Mouse (Mus musculus): ENCODE data around the gene Arfrp1.

Gene Arfrp1

GRCm38 (mm10) chr2:181375787-181376186, 10.6 kb upstream of the Arfrp1 start:
- DNase-seq: no peak

- DNase-seq: no peak
Observed at GRCm38 (mm10) chr2:181370001-181370400, 4.8 kb upstream of the Arfrp1 start.

- peak; percentile 57 for DNase-seq
Observed at GRCm38 (mm10) chr2:181365655-181366075, 461 bp upstream of the Arfrp1 start.

- DNase-seq: no peak
Observed at GRCm38 (mm10) chr2:181364487-181364859, 731 bp downstream of the Arfrp1 start.

- no peak for DNase-seq
Observed at GRCm38 (mm10) chr2:181363946-181364345, 1.3 kb downstream of the Arfrp1 start.

GRCm38 (mm10) chr2:181356780-181357179, 8.4 kb downstream of the Arfrp1 start:
- no peak for DNase-seq

- no peak for DNase-seq
Observed at GRCm38 (mm10) chr2:181342766-181343165, 22.4 kb downstream of the Arfrp1 start.

GRCm38 (mm10) chr2:181340426-181340825, 24.8 kb downstream of the Arfrp1 start:
- no peak for DNase-seq

- peak; percentile 83 for DNase-seq
Observed at GRCm38 (mm10) chr2:181334023-181334422, 31.2 kb downstream of the Arfrp1 start.

- DNase-seq: no peak
Observed at GRCm38 (mm10) chr2:181332542-181332941, 32.7 kb downstream of the Arfrp1 start.

GRCm38 (mm10) chr2:181326098-181326497, 39.1 kb downstream of the Arfrp1 start:
- no peak for DNase-seq

GRCm38 (mm10) chr2:181322136-181322535, 43.1 kb downstream of the Arfrp1 start:
- DNase-seq: no peak

GRCm38 (mm10) chr2:181320103-181320499, 45.1 kb downstream of the Arfrp1 start:
- DNase-seq: no peak

GRCm38 (mm10) chr2:181319248-181320102, 45.7 kb downstream of the Arfrp1 start, which contains the start of gene Rtel1:
Gene Rtel1, plus strand, starts transcription at chr2:181319739.
- peak; percentile 87 for DNase-seq

GRCm38 (mm10) chr2:181314080-181314810, 51.0 kb downstream of the Arfrp1 start, which contains the start of gene Stmn3:
Gene Stmn3, minus strand, starts transcription at chr2:181314500.
- peak; percentile 44 for DNase-seq

- peak; percentile 18 for DNase-seq
Observed at GRCm38 (mm10) chr2:181313344-181314079, 51.7 kb downstream of the Arfrp1 start.

- DNase-seq: no peak
Observed at GRCm38 (mm10) chr2:181313006-181313343, 52.2 kb downstream of the Arfrp1 start.

GRCm38 (mm10) chr2:181312435-181312834, 52.8 kb downstream of the Arfrp1 start:
- no peak for DNase-seq

Measured in thymus, postnatal 4 days (tissue).